Mouse (Mus musculus) erythroblast, embryonic 14.5 days (primary cell): ENCODE results near the gene Klhdc3.

Experiments used
- GATA1 ChIP-seq: IDR thresholded peaks from 2 replicates; pipeline ENCODE4 v1.6.1; 2012; ENCODE audit warnings: low read length, inconsistent platforms, mixed read lengths
- TAL1 ChIP-seq: IDR thresholded peaks from 3 replicates; pipeline ENCODE4 v1.6.1; 2012; ENCODE audit warnings: low read length, inconsistent platforms, mixed read lengths

- TF ChIP-seq TAL1, result no peak
- no peak for TF ChIP-seq GATA1
Observed at GRCm38 (mm10) chr17:46681466-46682118, 878 bp upstream of the Klhdc3 start.
